Mouse (Mus musculus) forebrain, postnatal 0 days (tissue): ENCODE results near the gene Ackr4. TPM values are rescaled to one million over a fixed set of nuclear protein-coding genes. Genes with fewer than 3 reads are reported as not detected.

ENCODE experiments used
- ATAC-seq: fragments of 200-750 bp; cut with Nextera tagmentation; 2 replicates; pipeline ENCODE4 v1.8.0; 2017; ENCODE audit warnings: mild to moderate bottlenecking, moderate library complexity
- DNase-seq: peaks from one replicate; pipeline ENCODE4 v3.0.0-alpha.2; 2015
- H3K27ac ChIP-seq: fragments of 300-500 bp; sonication (generic); 2 replicates; pipeline ENCODE4 v1.5.1; 2014; ENCODE audit warnings: low read depth, mild to moderate bottlenecking, antibody characterized with exemption, low read length, moderate library complexity, mixed read lengths
- H3K27me3 ChIP-seq: fragments of 300-500 bp; sonication (generic); 2 replicates; pipeline ENCODE4 v1.6.1; 2014; ENCODE audit warnings: mild to moderate bottlenecking, low read length, mixed read lengths; ENCODE audit not compliant: insufficient read depth
- H3K36me3 ChIP-seq: fragments of 300-500 bp; sonication (generic); 2 replicates; pipeline ENCODE4 v1.6.1; 2014; ENCODE audit warnings: mild to moderate bottlenecking, moderate library complexity; ENCODE audit not compliant: insufficient read depth
- H3K4me1 ChIP-seq: fragments of 300-500 bp; sonication (generic); 2 replicates; pipeline ENCODE4 v1.6.1; 2014; ENCODE audit warnings: antibody characterized with exemption; ENCODE audit not compliant: insufficient read depth
- H3K4me2 ChIP-seq: fragments of 300-500 bp; sonication (generic); 2 replicates; pipeline ENCODE4 v1.6.1; 2014; ENCODE audit warnings: low read depth, mild to moderate bottlenecking, moderate library complexity
- H3K4me3 ChIP-seq: fragments of 300-500 bp; sonication (generic); 2 replicates; pipeline ENCODE4 v1.5.1; 2014; ENCODE audit warnings: low read depth, low read length, mixed read lengths
- H3K9ac ChIP-seq: fragments of 300-500 bp; sonication (generic); 2 replicates; pipeline ENCODE4 v1.6.1; 2014; ENCODE audit warnings: mild to moderate bottlenecking
- H3K9me3 ChIP-seq: fragments of 300-500 bp; sonication (generic); 2 replicates; pipeline ENCODE4 v1.6.1; 2016; ENCODE audit warnings: low read length
- CTCF ChIP-seq: sonication (generic); IDR thresholded peaks from 2 replicates; pipeline ENCODE4 v1.5.1; 2016; ENCODE audit warnings: antibody characterized with exemption, control low read depth, low read depth
- WGBS: fragments of 180-500 bp; shearing (Covaris S2); extraction: QIAGEN DNeasy Blood & Tissue Kit; methylation state at CpG from one replicate; pipeline ENCODE4 v1.1.7; 2014; 5-methylcytosine and 5-hydroxymethylcytosine counted together
- polyA plus RNA-seq: library from polyadenylated mRNA; unstranded; fragments of >200 nt; fragmentation: Nextera tagmentation; extraction: Ambion mirVana; gene quantifications from 2 replicates; pipeline ENCODE4 v1.2.1, GENCODE M21; 2015
- total RNA-seq: library from RNA; depleted of rRNA; stranded (reverse); fragments of >200 nt; gene quantifications from 2 replicates; pipeline ENCODE4 v1.2.3, GENCODE M21; 2014

Gene Ackr4
- total and polyA plus RNA-seq, 2 experiments from 2014 or later = 0.70 to 3.1 TPM

DNA sequence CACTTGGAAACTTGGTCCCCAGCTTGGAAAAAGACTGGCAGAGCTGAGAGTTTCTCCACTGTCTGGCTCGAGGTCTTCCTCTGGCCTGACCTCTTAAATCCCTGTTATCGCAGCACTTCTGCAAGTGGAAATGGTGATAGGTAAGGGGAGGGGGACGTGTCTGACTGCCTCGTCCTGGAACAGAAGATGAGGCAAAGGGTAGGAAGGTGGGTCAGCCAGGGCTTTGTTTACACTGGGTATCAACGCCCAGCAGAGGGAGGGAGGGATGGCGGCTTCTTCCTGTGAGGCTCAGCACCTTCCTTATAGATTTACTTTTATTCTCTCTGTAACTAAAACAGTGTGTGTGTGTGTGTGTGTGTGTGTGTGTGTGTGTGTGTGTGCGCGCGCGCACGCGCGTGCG lies 16.1 kb upstream of the Ackr4 start:
- Histone ChIP-seq H3K4me1 (no peaks in the 10 kb centered on the region), H3K4me3 (no peak overlapping the region), H3K9me3 (no peaks in the 10 kb centered on the region), H3K9ac (no peak overlapping the region), H3K4me2 (no peak overlapping the region), H3K27ac (no peak overlapping the region), H3K27me3 (no peaks in the 10 kb centered on the region), H3K36me3 (no peaks in the 10 kb centered on the region)
- ATAC-seq (no peak), DNase-seq (no peak)
- no peak for TF ChIP-seq CTCF
- WGBS = 86% methylated on average over 14 of the region's 14 CpGs

- H3K9ac ChIP-seq = no peak overlapping the region
- no peak for DNase-seq
- TF ChIP-seq CTCF = no peak
These were observed 13.6 kb upstream of the Ackr4 start for GRCm38 (mm10) chr9:104140351-104140750.

GRCm38 (mm10) chr9:104130141-104130755 lies 3.5 kb upstream of the Ackr4 start:
- Histone ChIP-seq H3K4me1 (peaks cover 8% of the 10 kb centered on the region; the same call in 1 of the 2 replicates), H3K4me3 (no peak overlapping the region), H3K4me2 (no peak overlapping the region), H3K27me3 (no peaks in the 10 kb centered on the region), H3K9ac (no peak overlapping the region), H3K36me3 (no peaks in the 10 kb centered on the region), H3K27ac (no peak overlapping the region), H3K9me3 (no peaks in the 10 kb centered on the region)
- 90% methylated on average over 9 of the region's 9 CpGs for WGBS
- DNase-seq (no peak), ATAC-seq (no peak)
- TF ChIP-seq CTCF = no peak

More at GRCm38 (mm10) chr9:104140351-104140750, 13.6 kb upstream of the Ackr4 start:
- H3K4me2 ChIP-seq = no peak overlapping the region
- ATAC-seq = no peak
- H3K27ac ChIP-seq = no peak overlapping the region
- no peak overlapping the region for H3K4me3 ChIP-seq
- no peaks in the 10 kb centered on the region for H3K27me3 ChIP-seq
- H3K9me3 ChIP-seq = no peaks in the 10 kb centered on the region
- H3K4me1 ChIP-seq = no peaks in the 10 kb centered on the region
- no peaks in the 10 kb centered on the region for H3K36me3 ChIP-seq
- 86% methylated on average over 6 of the region's 6 CpGs for WGBS

- DNase-seq = peak; percentile 82
- no peaks in the 10 kb centered on the region for H3K27me3 ChIP-seq
- H3K9ac ChIP-seq = no peak overlapping the region
- peak; percentile 57 for ATAC-seq
- no peak overlapping the region for H3K4me3 ChIP-seq
- H3K9me3 ChIP-seq = no peaks in the 10 kb centered on the region
- peak overlapping the region; percentile 80 for H3K27ac ChIP-seq
- H3K36me3 ChIP-seq = no peaks in the 10 kb centered on the region
- no peak for TF ChIP-seq CTCF
- peaks cover 16% of the 10 kb centered on the region for H3K4me1 ChIP-seq
- WGBS = 20% methylated on average over 2 of the region's 2 CpGs
- H3K4me2 ChIP-seq = no peak overlapping the region
These were observed 1.4 kb upstream of the Ackr4 start for GRCm38 (mm10) chr9:104128110-104128509.

GRCm38 (mm10) chr9:104123622-104124021 lies 3.1 kb downstream of the Ackr4 start:
- Histone ChIP-seq H3K27ac (0 out of 2 replicates have a peak overlapping the region, but pooled peaks have one; percentile 21), H3K9ac (no peak overlapping the region), H3K27me3 (no peaks in the 10 kb centered on the region), H3K36me3 (no peaks in the 10 kb centered on the region), H3K4me2 (no peak overlapping the region), H3K4me3 (no peak overlapping the region), H3K4me1 (peaks cover 14% of the 10 kb centered on the region), H3K9me3 (no peaks in the 10 kb centered on the region)
- WGBS = 16% methylated on average over 5 of the region's 5 CpGs
- ATAC-seq = 0 out of 2 replicates have a peak, but pooled peaks have one; percentile 28
- DNase-seq = peak; percentile 51
- no peak for TF ChIP-seq CTCF

DNA sequence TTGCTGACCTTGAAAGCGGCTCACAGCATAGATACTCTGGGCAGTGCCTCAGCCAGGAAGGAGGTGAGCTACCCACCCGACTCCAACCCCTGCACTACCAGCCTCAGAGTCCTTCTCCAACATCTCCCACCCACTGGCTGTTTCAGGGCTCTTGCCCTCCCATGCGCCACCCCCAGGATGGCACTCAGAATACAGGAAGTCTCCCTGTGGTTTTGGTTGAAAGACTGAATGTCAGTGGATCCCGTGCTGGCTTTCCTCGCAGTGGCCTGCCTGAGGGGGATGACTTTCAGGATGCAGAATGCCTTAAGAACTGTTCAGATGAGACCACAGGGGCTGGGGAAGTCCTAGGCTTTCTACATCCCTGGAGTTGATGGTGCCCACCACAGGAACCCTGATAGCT lies 3.6 kb downstream of the Ackr4 start:
- Histone ChIP-seq H3K4me3 (no peak overlapping the region), H3K4me2 (no peak overlapping the region), H3K9ac (no peak overlapping the region), H3K27ac (0 out of 2 replicates have a peak overlapping the region, but pooled peaks have one; percentile 21), H3K9me3 (no peaks in the 10 kb centered on the region), H3K4me1 (peaks cover 9% of the 10 kb centered on the region), H3K27me3 (no peaks in the 10 kb centered on the region), H3K36me3 (no peaks in the 10 kb centered on the region)
- 85% methylated on average over 5 of the region's 5 CpGs for WGBS
- TF ChIP-seq CTCF = peak; percentile 19; the same call in 1 of the 2 replicates
- no peak for DNase-seq
- ATAC-seq = no peak

- Histone ChIP-seq H3K9me3 (no peaks in the 10 kb centered on the region), H3K9ac (no peak overlapping the region), H3K4me3 (no peak overlapping the region), H3K27me3 (no peaks in the 10 kb centered on the region), H3K4me2 (no peak overlapping the region), H3K4me1 (no peaks in the 10 kb centered on the region), H3K36me3 (no peaks in the 10 kb centered on the region), H3K27ac (no peak overlapping the region)
- 84% methylated on average over 5 of the region's 5 CpGs for WGBS
- no peak for DNase-seq
- no peak for TF ChIP-seq CTCF
- ATAC-seq = no peak
These were observed 17.6 kb downstream of the Ackr4 start for GRCm38 (mm10) chr9:104109151-104109550.
